Mouse (Mus musculus) fat pad, adult 2 months (tissue): ENCODE measurements at regions not wholly inside any gene's neighbourhood (a gene's known extent, or its start where the extent isn't known, plus 50 kb on each side); places are given as distances from the start of the nearest gene placed in this dataset.

Experiments
- DNase-seq: peaks from one replicate; pipeline ENCODE4 v3.0.0-alpha.2; 2011; ENCODE audit warnings: low read depth, low spot score; ENCODE audit errors: extremely low read depth

GRCm38 (mm10) chr6:50052416-50052815, 57.6 kb upstream of the Mpp6 start:
- DNase-seq: no peak

- DNase-seq: no peak
Observed at GRCm38 (mm10) chr6:50053086-50053485, 57.0 kb upstream of the Mpp6 start.

- DNase-seq: no peak
Observed at GRCm38 (mm10) chr6:50054233-50054632, 55.8 kb upstream of the Mpp6 start.

- no peak for DNase-seq
Observed at GRCm38 (mm10) chr6:50058596-50058995, 51.4 kb upstream of the Mpp6 start.

GRCm38 (mm10) chr6:50059917-50060316, 50.1 kb upstream of the Mpp6 start:
- no peak for DNase-seq
